Mouse (Mus musculus): ENCODE measurements around the gene Slc17a8. TPM values are rescaled to one million over a fixed set of nuclear protein-coding genes. Genes with fewer than 3 reads are reported as not detected.
"Not testable (repeated sequence)": the region's sequence is repeated elsewhere in the genome, so short reads cannot be mapped to it uniquely, and the experiment has no call there.

The Slc17a8 gene
- polyA plus RNA-seq, 1 experiment from 2014 or later: 0.09 TPM

GRCm38 (mm10) chr10:89554885-89555284 is 66.2 kb downstream of the Slc17a8 start:
- not testable (repeated sequence) for H3K4me3 ChIP-seq; H3K4me1 ChIP-seq (replicated peaks); H3K36me3 ChIP-seq; H3K9me3 ChIP-seq (replicated peaks); ATAC-seq (ENCODE audit: insufficient number of reproducible peaks, low FRiP score); H3K27me3 ChIP-seq (replicated peaks); H3K4me2 ChIP-seq; H3K27ac ChIP-seq (ENCODE audit: poor library complexity, severe bottlenecking); H3K9ac ChIP-seq
- 85% methylated on average over 13 of the region's 13 CpGs for WGBS

GRCm38 (mm10) chr10:89553855-89554254 is 67.2 kb downstream of the Slc17a8 start:
- H3K27ac ChIP-seq (ENCODE audit: poor library complexity, severe bottlenecking); H3K9me3 ChIP-seq (replicated peaks); ATAC-seq (ENCODE audit: insufficient number of reproducible peaks, low FRiP score); H3K9ac ChIP-seq; H3K4me2 ChIP-seq; H3K27me3 ChIP-seq (replicated peaks); H3K4me1 ChIP-seq (replicated peaks); H3K36me3 ChIP-seq; H3K4me3 ChIP-seq: not testable (repeated sequence)
- 85% methylated on average over 7 of the region's 7 CpGs for WGBS

- H3K9ac ChIP-seq: no peak overlapping the region
- ATAC-seq (ENCODE audit: insufficient number of reproducible peaks, low FRiP score): no peak
Measured at GRCm38 (mm10) chr10:89553015-89553414, 68.0 kb downstream of the Slc17a8 start.

GRCm38 (mm10) chr10:89551657-89552056 is 69.4 kb downstream of the Slc17a8 start:
- 0 out of 2 replicates have a peak, but pooled peaks cover 6% of the 10 kb centered on the region for H3K4me1 ChIP-seq (replicated peaks)
- no peak overlapping the region for H3K4me2 ChIP-seq
- no peaks in the 10 kb centered on the region for H3K36me3 ChIP-seq
- WGBS: 81% methylated on average over 4 of the region's 4 CpGs
- no peak overlapping the region for H3K27ac ChIP-seq (ENCODE audit: poor library complexity, severe bottlenecking)
- no peak overlapping the region for H3K4me3 ChIP-seq
- no peaks in the 10 kb centered on the region for H3K27me3 ChIP-seq (replicated peaks)
- no peak overlapping the region for H3K9ac ChIP-seq
- H3K9me3 ChIP-seq (replicated peaks): no peaks in the 10 kb centered on the region
- no peak for ATAC-seq (ENCODE audit: insufficient number of reproducible peaks, low FRiP score)

More at GRCm38 (mm10) chr10:89553015-89553414, 68.0 kb downstream of the Slc17a8 start:
- H3K9me3 ChIP-seq (replicated peaks): no peaks in the 10 kb centered on the region
- no peaks in the 10 kb centered on the region for H3K36me3 ChIP-seq
- H3K4me3 ChIP-seq: no peak overlapping the region
- no peak overlapping the region for H3K27ac ChIP-seq (ENCODE audit: poor library complexity, severe bottlenecking)
- no peak overlapping the region for H3K4me2 ChIP-seq
- H3K27me3 ChIP-seq (replicated peaks): no peaks in the 10 kb centered on the region
- no peaks in the 10 kb centered on the region for H3K4me1 ChIP-seq (replicated peaks)
- 69% methylated on average over 5 of the region's 5 CpGs for WGBS

GRCm38 (mm10) chr10:89548028-89548427 is 73.0 kb downstream of the Slc17a8 start:
- ATAC-seq (ENCODE audit: insufficient number of reproducible peaks, low FRiP score): no peak
- no peaks in the 10 kb centered on the region for H3K9me3 ChIP-seq (replicated peaks)
- H3K4me1 ChIP-seq (replicated peaks): peaks cover 15% of the 10 kb centered on the region
- no peak overlapping the region for H3K4me3 ChIP-seq
- no peak overlapping the region for H3K4me2 ChIP-seq
- H3K27me3 ChIP-seq (replicated peaks): no peaks in the 10 kb centered on the region
- no peak overlapping the region for H3K9ac ChIP-seq
- WGBS: 28% methylated on average over 6 of the region's 6 CpGs
- no peak overlapping the region for H3K27ac ChIP-seq (ENCODE audit: poor library complexity, severe bottlenecking)
- H3K36me3 ChIP-seq: no peaks in the 10 kb centered on the region

GRCm38 (mm10) chr10:89546989-89547388 is 74.1 kb downstream of the Slc17a8 start:
- no peak overlapping the region for H3K4me2 ChIP-seq
- no peak for ATAC-seq (ENCODE audit: insufficient number of reproducible peaks, low FRiP score)

GRCm38 (mm10) chr10:89543867-89544266 is 77.2 kb downstream of the Slc17a8 start:
- H3K27ac ChIP-seq (ENCODE audit: poor library complexity, severe bottlenecking): peak overlapping the region; percentile 30; the same call in 1 of the 2 replicates
- H3K4me2 ChIP-seq: peak overlapping the region; percentile 25

More at GRCm38 (mm10) chr10:89546989-89547388, 74.1 kb downstream of the Slc17a8 start:
- H3K27me3 ChIP-seq (replicated peaks): no peaks in the 10 kb centered on the region
- no peaks in the 10 kb centered on the region for H3K36me3 ChIP-seq
- peaks cover 15% of the 10 kb centered on the region for H3K4me1 ChIP-seq (replicated peaks)
- no peak overlapping the region for H3K4me3 ChIP-seq
- WGBS: 48% methylated on average over 2 of the region's 2 CpGs
- no peak overlapping the region for H3K9ac ChIP-seq
- H3K27ac ChIP-seq (ENCODE audit: poor library complexity, severe bottlenecking): no peak overlapping the region
- H3K9me3 ChIP-seq (replicated peaks): peaks cover under 1% of the 10 kb centered on the region; the same call in 1 of the 2 replicates

GRCm38 (mm10) chr10:89542321-89542720 is 78.7 kb downstream of the Slc17a8 start:
- no peak for ATAC-seq (ENCODE audit: insufficient number of reproducible peaks, low FRiP score)
- WGBS: 82% methylated on average over 3 of the region's 3 CpGs
- Histone ChIP-seq H3K4me3 (no peak overlapping the region), H3K4me1 (replicated peaks) (peaks cover 12% of the 10 kb centered on the region), H3K27ac (ENCODE audit: poor library complexity, severe bottlenecking) (no peak overlapping the region), H3K36me3 (no peaks in the 10 kb centered on the region), H3K4me2 (no peak overlapping the region), H3K9ac (no peak overlapping the region), H3K9me3 (replicated peaks) (peaks cover 3% of the 10 kb centered on the region; the same call in 1 of the 2 replicates), H3K27me3 (replicated peaks) (no peaks in the 10 kb centered on the region)

More at GRCm38 (mm10) chr10:89543867-89544266, 77.2 kb downstream of the Slc17a8 start:
- H3K4me3 ChIP-seq: no peak overlapping the region
- no peaks in the 10 kb centered on the region for H3K36me3 ChIP-seq
- H3K9me3 ChIP-seq (replicated peaks): peaks cover 3% of the 10 kb centered on the region; the same call in 1 of the 2 replicates
- no peak for ATAC-seq (ENCODE audit: insufficient number of reproducible peaks, low FRiP score)
- no peaks in the 10 kb centered on the region for H3K27me3 ChIP-seq (replicated peaks)
- peaks cover 15% of the 10 kb centered on the region for H3K4me1 ChIP-seq (replicated peaks)
- H3K9ac ChIP-seq: no peak overlapping the region; the same call in 1 of the 2 replicates
- WGBS: 30% methylated on average over 6 of the region's 6 CpGs

GRCm38 (mm10) chr10:89532929-89533727 is 87.9 kb downstream of the Slc17a8 start, which contains the start of gene Nr1h4:
Nr1h4 (minus strand) TSS chr10:89533585.
- H3K27ac ChIP-seq (ENCODE audit: poor library complexity, severe bottlenecking): peak within 1 kb of the TSS; percentile 43; the same call in 1 of the 2 replicates
- no peak for ATAC-seq (ENCODE audit: insufficient number of reproducible peaks, low FRiP score)
- H3K9ac ChIP-seq: no peak within 1 kb of the TSS
- H3K4me2 ChIP-seq: peak within 1 kb of the TSS; percentile 27
- no peaks in the 10 kb centered on the region for H3K36me3 ChIP-seq
- H3K27me3 ChIP-seq (replicated peaks): no peaks in the 10 kb centered on the region
- H3K9me3 ChIP-seq (replicated peaks): no peaks in the 10 kb centered on the region
- H3K4me1 ChIP-seq (replicated peaks): peaks cover 46% of the 10 kb centered on the region
- WGBS: 58% methylated on average over 17 of the region's 17 CpGs
- H3K4me3 ChIP-seq: no peak within 1 kb of the TSS

GRCm38 (mm10) chr10:89532451-89532850 is 88.6 kb downstream of the Slc17a8 start:
- peak overlapping the region; percentile 4; the same call in 1 of the 2 replicates for H3K4me2 ChIP-seq
- ATAC-seq (ENCODE audit: insufficient number of reproducible peaks, low FRiP score): no peak
- no peaks in the 10 kb centered on the region for H3K9me3 ChIP-seq (replicated peaks)
- 74% methylated on average over 5 of the region's 5 CpGs for WGBS
- no peak overlapping the region for H3K9ac ChIP-seq
- H3K36me3 ChIP-seq: no peaks in the 10 kb centered on the region
- H3K27me3 ChIP-seq (replicated peaks): no peaks in the 10 kb centered on the region
- H3K4me3 ChIP-seq: no peak overlapping the region
- H3K27ac ChIP-seq (ENCODE audit: poor library complexity, severe bottlenecking): no peak overlapping the region
- H3K4me1 ChIP-seq (replicated peaks): peaks cover 46% of the 10 kb centered on the region

- Histone ChIP-seq H3K36me3 (no peaks in the 10 kb centered on the region), H3K27ac (ENCODE audit: poor library complexity, severe bottlenecking) (0 out of 2 replicates have a peak overlapping the region, but pooled peaks have one; percentile 36), H3K9me3 (replicated peaks) (no peaks in the 10 kb centered on the region), H3K4me2 (peak overlapping the region; percentile 4; the same call in 1 of the 2 replicates), H3K9ac (no peak overlapping the region), H3K27me3 (replicated peaks) (no peaks in the 10 kb centered on the region), H3K4me1 (replicated peaks) (peaks cover 50% of the 10 kb centered on the region), H3K4me3 (no peak overlapping the region)
- WGBS: 60% methylated on average over 2 of the region's 2 CpGs
- ATAC-seq (ENCODE audit: insufficient number of reproducible peaks, low FRiP score): no peak
Measured at GRCm38 (mm10) chr10:89531976-89532375, 89.1 kb downstream of the Slc17a8 start.

Measured in heart, embryonic 12.5 days (tissue).